Mouse (Mus musculus) adrenal gland, adult 2 months (tissue): Measurements from ENCODE around the gene Csde1. TPM values are rescaled to one million over a fixed set of nuclear protein-coding genes. Genes with fewer than 3 reads are reported as not detected.

Source experiments
- DNase-seq: peaks from one replicate; pipeline ENCODE4 v3.0.0; 2021
- long read RNA-seq: library from polyadenylated mRNA; stranded (forward); transcript quantifications from one replicate; pipeline ENCODE4 v2.0.0, GENCODE M21; 2021
- polyA plus RNA-seq: library from polyadenylated mRNA; depleted of rRNA; stranded (reverse); fragments of >200 nt; gene quantifications from 2 replicates; pipeline ENCODE4 v1.2.3, GENCODE M21; 2012; rRNA removed
- total RNA-seq, 2 experiments: library from RNA; stranded (reverse); gene quantifications; 2 replicates each; pipeline ENCODE4 v1.2.3; 2021

Csde1 gene
- total RNA-seq (100 to 1,000 TPM; 364 to 492 TPM), polyA plus RNA-seq (5.6 and 7.6 TPM in 2 replicates)
- long read RNA-seq, full-length matches to known transcripts: 85 of 109 reads
- long read RNA-seq, partial matches to known transcripts: 12 of 109 reads
- long read RNA-seq, other reads (novel, unspliced or antisense): 12 of 109 reads

- peak; percentile 98 for DNase-seq
Observed at GRCm38 (mm10) chr3:103020249-103020942, at the start of gene Csde1. Gene Csde1 (plus strand): TSS chr3:103020426.

GRCm38 (mm10) chr3:102970508-102970907, 49.7 kb upstream of the Csde1 start:
- DNase-seq: no peak

- DNase-seq: no peak
Observed at GRCm38 (mm10) chr3:102976906-102977305, 43.3 kb upstream of the Csde1 start.

GRCm38 (mm10) chr3:102979550-102980348, 40.5 kb upstream of the Csde1 start:
- no peak for DNase-seq

GRCm38 (mm10) chr3:102980349-102980736, 39.9 kb upstream of the Csde1 start:
- no peak for DNase-seq

- no peak for DNase-seq
Observed at GRCm38 (mm10) chr3:102991041-102991440, 29.2 kb upstream of the Csde1 start.

- DNase-seq: no peak
Observed at GRCm38 (mm10) chr3:102992936-102993335, 27.3 kb upstream of the Csde1 start.

GRCm38 (mm10) chr3:102995233-102995604, 25.0 kb upstream of the Csde1 start:
- DNase-seq: no peak

- peak; percentile 97 for DNase-seq
Observed at GRCm38 (mm10) chr3:102995605-102996321, 24.5 kb upstream of the Csde1 start, which contains the start of gene Sike1. Gene Sike1 (plus strand): TSS chr3:102995708.

GRCm38 (mm10) chr3:102997036-102997435, 23.2 kb upstream of the Csde1 start:
- no peak for DNase-seq

- DNase-seq: no peak
Observed at GRCm38 (mm10) chr3:102997591-102997990, 22.6 kb upstream of the Csde1 start.

GRCm38 (mm10) chr3:103001595-103001994, 18.6 kb upstream of the Csde1 start:
- DNase-seq: no peak

GRCm38 (mm10) chr3:103017350-103017749, 2.9 kb upstream of the Csde1 start:
- DNase-seq: no peak

- DNase-seq: no peak
Observed at GRCm38 (mm10) chr3:103019462-103019861, 764 bp upstream of the Csde1 start.

- DNase-seq: peak; percentile 95
Observed at GRCm38 (mm10) chr3:103020943-103021638, 865 bp downstream of the Csde1 start.

- no peak for DNase-seq
Observed at GRCm38 (mm10) chr3:103026174-103026573, 5.9 kb downstream of the Csde1 start.

GRCm38 (mm10) chr3:103040285-103040684, 20.1 kb downstream of the Csde1 start:
- DNase-seq: no peak

- DNase-seq: no peak
Observed at GRCm38 (mm10) chr3:103040861-103041379, 20.7 kb downstream of the Csde1 start.

GRCm38 (mm10) chr3:103056016-103056595, 35.9 kb downstream of the Csde1 start:
- no peak for DNase-seq

GRCm38 (mm10) chr3:103057752-103058151, 37.5 kb downstream of the Csde1 start:
- no peak for DNase-seq
